16 mouse cellular contexts compared by ENCODE assay signal in genomic region chr11:112071571-112071970, GRCm38 (mm10).
DNase-seq lines count a peak whose midpoint lies in the region; ATAC-seq and TF ChIP-seq lines count a peak whose summit lies in the region.
"Had no signal": no experiment of that assay in that cellular context is flagged by ENCODE, and none has a peak within 500 bp of the region (broad histone marks: within the 10 kb centered on the region; RNA-seq: fewer than 3 reads in every experiment).

No protein-coding gene starts in this region.

- H3K27ac ChIP-seq in left cerebral cortex, adult 2 months, result no peak overlapping the region
- H3K27ac ChIP-seq in hindbrain, embryonic 13.5 days, result no peak overlapping the region
- H3K27ac ChIP-seq: embryonic facial prominence, embryonic 10.5 days; heart, embryonic 15.5 days; hindbrain, embryonic 10.5 days; neural tube, embryonic 13.5 days had no signal

- no peak for TF ChIP-seq CTCF in left cerebral cortex, adult 2 months (IDR thresholded peaks at IDR 0.05)

- WGBS in hindbrain, embryonic 13.5 days, result 89% methylated on average over 7 of the region's 7 CpGs

- intact Hi-C loops in left cerebral cortex, adult 2 months (cut with DNase I), result loop anchor here (1.0 to 5.0 kb wide), 2 partner anchors 386 to 710 kb away; no protein-coding TSS in a partner anchor

- ATAC-seq in hindbrain, embryonic 13.5 days (ENCODE audit: low FRiP score), result no peak
- ATAC-seq: forebrain, embryonic 16.5 days had no signal

- H3K9ac ChIP-seq in hindbrain, embryonic 13.5 days, result no peak overlapping the region
- H3K9ac ChIP-seq: heart, embryonic 15.5 days; lung, embryonic 14.5 days; neural tube, embryonic 13.5 days had no signal

- H3K27me3 ChIP-seq in hindbrain, embryonic 13.5 days, result no peaks in the 10 kb centered on the region
- H3K27me3 ChIP-seq: CH12.LX; heart, embryonic 15.5 days; neural tube, embryonic 13.5 days had no signal

- H3K36me3 ChIP-seq in hindbrain, embryonic 13.5 days, result no peaks in the 10 kb centered on the region
- H3K36me3 ChIP-seq: embryonic facial prominence, embryonic 10.5 days; heart, embryonic 15.5 days; hindbrain, embryonic 10.5 days; neural tube, embryonic 13.5 days had no signal

- H3K4me3 ChIP-seq in left cerebral cortex, adult 2 months, result no peak overlapping the region
- H3K4me3 ChIP-seq in hindbrain, embryonic 13.5 days, result no peak overlapping the region
- H3K4me3 ChIP-seq: embryonic facial prominence, embryonic 10.5 days; erythroblast, embryonic 14.5 days; heart, embryonic 15.5 days; hindbrain, embryonic 10.5 days; neural tube, embryonic 13.5 days had no signal

- peak; percentile 9 for DNase-seq in retina, postnatal 1 day
- no peak for DNase-seq in retina, embryonic 14.5 days (ENCODE audit: low spot score)
- DNase-seq in frontal cortex, postnatal 36 days (ENCODE audit: low spot score in 2 of 2), result peak; percentile 28 to 49
- peak; percentile 14 to 50 for DNase-seq in left cerebral cortex, adult 2 months (ENCODE audit: extremely low spot score in 1 of 2, low spot score in 2 of 2)
- no peak for DNase-seq in urinary bladder, postnatal 25 days (ENCODE audit: low spot score)
- no peak for DNase-seq in urinary bladder, adult 18-20 months (ENCODE audit: low spot score in 2 of 2)
- DNase-seq: cerebellum, postnatal 36 days; lung, embryonic 14.5 days had no signal

- no peaks in the 10 kb centered on the region for H3K4me1 ChIP-seq in hindbrain, embryonic 13.5 days (replicated peaks)
- H3K4me1 ChIP-seq: embryonic facial prominence, embryonic 10.5 days; heart, embryonic 15.5 days; hindbrain, embryonic 10.5 days; neural tube, embryonic 13.5 days had no signal

- H3K4me2 ChIP-seq in hindbrain, embryonic 13.5 days, result no peak overlapping the region
- H3K4me2 ChIP-seq: heart, embryonic 15.5 days; lung, embryonic 14.5 days; neural tube, embryonic 13.5 days had no signal

- H3K9me3 ChIP-seq in hindbrain, embryonic 13.5 days, result no peaks in the 10 kb centered on the region
- H3K9me3 ChIP-seq: heart, embryonic 15.5 days; hindbrain, embryonic 10.5 days; neural tube, embryonic 13.5 days had no signal

Comparison
In these comparisons a context has a peak if more than half of its experiments do, and no peak if none do; other contexts are left out.
1. DNase-seq: peak in retina, postnatal 1 day (single experiment), frontal cortex, postnatal 36 days (2 of 2) and left cerebral cortex, adult 2 months (2 of 2); none in retina, embryonic 14.5 days (single experiment), urinary bladder, postnatal 25 days (single experiment) and urinary bladder, adult 18-20 months (0 of 2).